Mouse (Mus musculus) midbrain, embryonic 10.5 days (tissue): ENCODE measurements around the gene Sohlh2. TPM values are rescaled to one million over a fixed set of nuclear protein-coding genes. Genes with fewer than 3 reads are reported as not detected.
A peak's percentile ranks its signal among the peaks of the same experiment; 100 is the strongest.

Source experiments
- DNase-seq: peaks from one replicate; pipeline ENCODE4 v3.0.0-alpha.2; 2017; ENCODE audit warnings: low spot score
- H3K27ac ChIP-seq: fragments of 300-500 bp; sonication (generic); replicated peaks from 2 replicates; pipeline ENCODE4 v1.5.1; 2016; ENCODE audit warnings: mild to moderate bottlenecking
- H3K27me3 ChIP-seq: fragments of 300-500 bp; sonication (generic); 2 replicates; pipeline ENCODE4 v1.6.1; 2016; ENCODE audit warnings: low read depth, mild to moderate bottlenecking; ENCODE audit not compliant: poor library complexity, severe bottlenecking
- H3K36me3 ChIP-seq: fragments of 300-500 bp; sonication (generic); 2 replicates; pipeline ENCODE4 v1.6.1; 2016; ENCODE audit warnings: mild to moderate bottlenecking, moderate library complexity
- H3K4me1 ChIP-seq: fragments of 300-500 bp; sonication (generic); 2 replicates; pipeline ENCODE4 v1.6.1; 2016
- H3K4me3 ChIP-seq: fragments of 300-500 bp; sonication (generic); 2 replicates; pipeline ENCODE4 v1.5.1; 2016; ENCODE audit warnings: mild to moderate bottlenecking, moderate library complexity
- H3K9me3 ChIP-seq: fragments of 300-500 bp; sonication (generic); replicated peaks from 2 replicates; pipeline ENCODE4 v1.6.1; 2016; ENCODE audit warnings: mild to moderate bottlenecking
- WGBS: fragments of 180-500 bp; shearing (Covaris S2); methylation state at CpG from one replicate; pipeline ENCODE4 v1.1.7; 2016; 5-methylcytosine and 5-hydroxymethylcytosine counted together
- polyA plus RNA-seq: library from polyadenylated mRNA; unstranded; fragments of >200 nt; fragmentation: Nextera tagmentation; extraction: Ambion mirVana; gene quantifications from 2 replicates; pipeline ENCODE4 v1.2.1, GENCODE M21; 2016

The Sohlh2 gene
- polyA plus RNA-seq, 1 experiment from 2014 or later: not detected

GRCm38 (mm10) chr3:55222502-55222901 is 40.7 kb downstream of the Sohlh2 start:
- Histone ChIP-seq H3K4me3 (no peak overlapping the region), H3K4me1 (peaks cover 28% of the 10 kb centered on the region), H3K27ac (no peak overlapping the region), H3K36me3 (no peaks in the 10 kb centered on the region), H3K27me3 (no peaks in the 10 kb centered on the region), H3K9me3 (peaks cover 9% of the 10 kb centered on the region; the same call in 1 of the 2 replicates)
- DNase-seq: no peak
- 90% methylated on average over 2 of the region's 2 CpGs for WGBS

- WGBS: 87% methylated on average over 3 of the region's 3 CpGs
- H3K4me1 ChIP-seq: peaks cover 30% of the 10 kb centered on the region
- H3K27me3 ChIP-seq: no peaks in the 10 kb centered on the region
Observed at GRCm38 (mm10) chr3:55223862-55224261, 42.0 kb downstream of the Sohlh2 start.

GRCm38 (mm10) chr3:55226501-55227213 is 44.8 kb downstream of the Sohlh2 start:
- Histone ChIP-seq H3K27ac (peak overlapping the region; percentile 55), H3K4me1 (peaks cover 30% of the 10 kb centered on the region), H3K9me3 (0 out of 2 replicates have a peak, but pooled peaks cover 4% of the 10 kb centered on the region), H3K4me3 (peak overlapping the region; percentile 40), H3K36me3 (no peaks in the 10 kb centered on the region), H3K27me3 (no peaks in the 10 kb centered on the region)
- WGBS: 27% methylated on average over 18 of the region's 18 CpGs
- peak; percentile 59 for DNase-seq

More at GRCm38 (mm10) chr3:55223862-55224261, 42.0 kb downstream of the Sohlh2 start:
- H3K27ac ChIP-seq: no peak overlapping the region
- H3K9me3 ChIP-seq: peaks cover 9% of the 10 kb centered on the region; the same call in 1 of the 2 replicates
- H3K4me3 ChIP-seq: no peak overlapping the region
- H3K36me3 ChIP-seq: no peaks in the 10 kb centered on the region
- no peak for DNase-seq

- 23% methylated on average over 4 of the region's 4 CpGs for WGBS
- H3K4me3 ChIP-seq: peak overlapping the region; percentile 40
Observed at GRCm38 (mm10) chr3:55227214-55227581, 45.4 kb downstream of the Sohlh2 start.

GRCm38 (mm10) chr3:55241730-55242421 is 60.0 kb downstream of the Sohlh2 start, which contains the start of gene Dclk1:
Gene Dclk1 (plus strand): TSS chr3:55242364.
- Histone ChIP-seq H3K36me3 (0 out of 2 replicates have a peak, but pooled peaks cover 1% of the 10 kb centered on the region), H3K27ac (peak within 1 kb of the TSS; percentile 94), H3K9me3 (no peaks in the 10 kb centered on the region), H3K4me3 (peak within 1 kb of the TSS; percentile 81), H3K27me3 (peaks cover 28% of the 10 kb centered on the region), H3K4me1 (peaks cover 30% of the 10 kb centered on the region)
- DNase-seq: no peak
- 35% methylated on average over 10 of the region's 10 CpGs for WGBS

More at GRCm38 (mm10) chr3:55227214-55227581, 45.4 kb downstream of the Sohlh2 start:
- Histone ChIP-seq H3K27ac (peak overlapping the region; percentile 55; the same call in 1 of the 2 replicates), H3K9me3 (0 out of 2 replicates have a peak, but pooled peaks cover 4% of the 10 kb centered on the region), H3K4me1 (peaks cover 30% of the 10 kb centered on the region), H3K36me3 (no peaks in the 10 kb centered on the region), H3K27me3 (no peaks in the 10 kb centered on the region)
- DNase-seq: no peak

GRCm38 (mm10) chr3:55242422-55243055 is 60.7 kb downstream of the Sohlh2 start:
- DNase-seq: peak; percentile 90
- under 1% methylated on average over 45 of the region's 45 CpGs for WGBS
- H3K4me3 ChIP-seq: peak overlapping the region; percentile 81
- H3K27ac ChIP-seq: peak overlapping the region; percentile 94
- peaks cover 28% of the 10 kb centered on the region for H3K27me3 ChIP-seq
- no peaks in the 10 kb centered on the region for H3K9me3 ChIP-seq
- peaks cover 8% of the 10 kb centered on the region for H3K36me3 ChIP-seq
- peaks cover 33% of the 10 kb centered on the region for H3K4me1 ChIP-seq

GRCm38 (mm10) chr3:55243056-55243471 is 61.2 kb downstream of the Sohlh2 start:
- H3K27ac ChIP-seq: peak overlapping the region; percentile 94
- peaks cover 34% of the 10 kb centered on the region for H3K4me1 ChIP-seq
- WGBS: 3% methylated on average over 8 of the region's 8 CpGs
- no peaks in the 10 kb centered on the region for H3K9me3 ChIP-seq
- H3K27me3 ChIP-seq: peaks cover 28% of the 10 kb centered on the region
- H3K36me3 ChIP-seq: peaks cover 12% of the 10 kb centered on the region
- H3K4me3 ChIP-seq: peak overlapping the region; percentile 81
- DNase-seq: no peak

GRCm38 (mm10) chr3:55244087-55244486 is 62.3 kb downstream of the Sohlh2 start:
- no peak overlapping the region for H3K27ac ChIP-seq
- no peak for DNase-seq
- H3K4me3 ChIP-seq: peak overlapping the region; percentile 81; the same call in 1 of the 2 replicates
- H3K4me1 ChIP-seq: peaks cover 34% of the 10 kb centered on the region
- peaks cover 28% of the 10 kb centered on the region for H3K27me3 ChIP-seq
- WGBS: 84% methylated on average over 6 of the region's 6 CpGs
- peaks cover 18% of the 10 kb centered on the region for H3K36me3 ChIP-seq
- no peaks in the 10 kb centered on the region for H3K9me3 ChIP-seq

- Histone ChIP-seq H3K4me3 (no peak overlapping the region), H3K27ac (0 out of 2 replicates have a peak overlapping the region, but pooled peaks have one; percentile 23), H3K9me3 (no peaks in the 10 kb centered on the region), H3K36me3 (peaks cover 18% of the 10 kb centered on the region), H3K27me3 (peaks cover 17% of the 10 kb centered on the region), H3K4me1 (peaks cover 32% of the 10 kb centered on the region)
- WGBS: 88% methylated on average over 12 of the region's 12 CpGs
- no peak for DNase-seq
Observed at GRCm38 (mm10) chr3:55246618-55247272, 64.9 kb downstream of the Sohlh2 start.

- Histone ChIP-seq H3K36me3 (peaks cover 25% of the 10 kb centered on the region), H3K4me1 (peaks cover 19% of the 10 kb centered on the region), H3K4me3 (no peak overlapping the region), H3K9me3 (no peaks in the 10 kb centered on the region), H3K27ac (no peak overlapping the region), H3K27me3 (peaks cover 12% of the 10 kb centered on the region)
- WGBS: 88% methylated on average over 3 of the region's 3 CpGs
- DNase-seq: no peak
Observed at GRCm38 (mm10) chr3:55248048-55248447, 66.2 kb downstream of the Sohlh2 start.

GRCm38 (mm10) chr3:55248508-55248907 is 66.7 kb downstream of the Sohlh2 start:
- Histone ChIP-seq H3K27ac (no peak overlapping the region), H3K9me3 (no peaks in the 10 kb centered on the region), H3K4me3 (no peak overlapping the region), H3K36me3 (peaks cover 28% of the 10 kb centered on the region), H3K27me3 (peaks cover 9% of the 10 kb centered on the region), H3K4me1 (peaks cover 15% of the 10 kb centered on the region)
- WGBS: 88% methylated on average over 6 of the region's 6 CpGs
- DNase-seq: no peak

- DNase-seq: no peak
- Histone ChIP-seq H3K4me3 (no peak overlapping the region), H3K27ac (no peak overlapping the region), H3K4me1 (peaks cover 7% of the 10 kb centered on the region), H3K9me3 (no peaks in the 10 kb centered on the region), H3K36me3 (peaks cover 30% of the 10 kb centered on the region), H3K27me3 (no peaks in the 10 kb centered on the region)
- WGBS: 92% methylated on average over 2 of the region's 2 CpGs
Observed at GRCm38 (mm10) chr3:55250631-55251030, 68.8 kb downstream of the Sohlh2 start.
